Mouse (Mus musculus) ovary, postnatal 10 days (tissue): Measurements from ENCODE around the gene Ifih1.
A peak's percentile ranks its signal among the peaks of the same experiment; 100 is the strongest.

Experiments used
- DNase-seq: peaks from one replicate; pipeline ENCODE4 v3.0.0; 2022; ENCODE audit warnings: low spot score

Ifih1 gene

GRCm38 (mm10) chr2:62630446-62630845 is 15.6 kb downstream of the Ifih1 start:
- no peak for DNase-seq

- no peak for DNase-seq
Observed at GRCm38 (mm10) chr2:62628356-62628755, 17.7 kb downstream of the Ifih1 start.

GRCm38 (mm10) chr2:62627728-62628127 is 18.3 kb downstream of the Ifih1 start:
- DNase-seq = no peak

GRCm38 (mm10) chr2:62623024-62623441 is 23.0 kb downstream of the Ifih1 start:
- DNase-seq = no peak

- DNase-seq = no peak
Observed at GRCm38 (mm10) chr2:62619679-62620078, 26.4 kb downstream of the Ifih1 start.

GRCm38 (mm10) chr2:62618934-62619341 is 27.1 kb downstream of the Ifih1 start:
- no peak for DNase-seq

GRCm38 (mm10) chr2:62613133-62613532 is 32.9 kb downstream of the Ifih1 start:
- no peak for DNase-seq

- DNase-seq = no peak
Observed at GRCm38 (mm10) chr2:62606205-62606604, 39.9 kb downstream of the Ifih1 start.

- no peak for DNase-seq
Observed at GRCm38 (mm10) chr2:62603530-62603929, 42.5 kb downstream of the Ifih1 start.

GRCm38 (mm10) chr2:62596586-62596985 is 49.5 kb downstream of the Ifih1 start:
- no peak for DNase-seq

- DNase-seq = no peak
Observed at GRCm38 (mm10) chr2:62594491-62594890, 51.6 kb downstream of the Ifih1 start.

- no peak for DNase-seq
Observed at GRCm38 (mm10) chr2:62591555-62591954, 54.5 kb downstream of the Ifih1 start.

- DNase-seq = no peak
Observed at GRCm38 (mm10) chr2:62589333-62589732, 56.7 kb downstream of the Ifih1 start.

- DNase-seq = no peak
Observed at GRCm38 (mm10) chr2:62585769-62586168, 60.3 kb downstream of the Ifih1 start.

- DNase-seq = no peak
Observed at GRCm38 (mm10) chr2:62574962-62575361, 71.1 kb downstream of the Ifih1 start.

- no peak for DNase-seq
Observed at GRCm38 (mm10) chr2:62574250-62574649, 71.8 kb downstream of the Ifih1 start.

- DNase-seq = peak; percentile 5
Observed at GRCm38 (mm10) chr2:62573753-62574159, 72.3 kb downstream of the Ifih1 start, which contains the start of gene Fap. Gene Fap (minus strand): TSS chr2:62574075.

- DNase-seq = no peak
Observed at GRCm38 (mm10) chr2:62573099-62573752, 72.8 kb downstream of the Ifih1 start.

- DNase-seq = no peak
Observed at GRCm38 (mm10) chr2:62564687-62565086, 81.4 kb downstream of the Ifih1 start.

GRCm38 (mm10) chr2:62562661-62563485 is 83.2 kb downstream of the Ifih1 start:
- DNase-seq = no peak

GRCm38 (mm10) chr2:62557417-62557816 is 88.6 kb downstream of the Ifih1 start:
- no peak for DNase-seq

- no peak for DNase-seq
Observed at GRCm38 (mm10) chr2:62556349-62556748, 89.7 kb downstream of the Ifih1 start.

- DNase-seq = no peak
Observed at GRCm38 (mm10) chr2:62549659-62550058, 96.4 kb downstream of the Ifih1 start.
